Mouse (Mus musculus): Measurements from ENCODE around the gene Oxsm.

GRCm38 (mm10) chr14:16242193-16242815 is 7.3 kb downstream of the Oxsm start:
- TF ChIP-seq POLR2A (IDR thresholded peaks at IDR 0.05; ENCODE audit: low read depth, low read length) (no peak), CTCF (IDR thresholded peaks at IDR 0.05; ENCODE audit: extremely low read depth, insufficient read depth, insufficient read length, insufficient replicate concordance) (no peak)
